Mouse (Mus musculus): ENCODE results near the gene Ddn. TPM values are rescaled to one million over a fixed set of nuclear protein-coding genes. Genes with fewer than 3 reads are reported as not detected.

The Ddn gene
- polyA plus RNA-seq (2015; fragmentation: Nextera tagmentation; extraction: Ambion mirVana), result 2.9 and 3.2 TPM in 2 replicates

DNA sequence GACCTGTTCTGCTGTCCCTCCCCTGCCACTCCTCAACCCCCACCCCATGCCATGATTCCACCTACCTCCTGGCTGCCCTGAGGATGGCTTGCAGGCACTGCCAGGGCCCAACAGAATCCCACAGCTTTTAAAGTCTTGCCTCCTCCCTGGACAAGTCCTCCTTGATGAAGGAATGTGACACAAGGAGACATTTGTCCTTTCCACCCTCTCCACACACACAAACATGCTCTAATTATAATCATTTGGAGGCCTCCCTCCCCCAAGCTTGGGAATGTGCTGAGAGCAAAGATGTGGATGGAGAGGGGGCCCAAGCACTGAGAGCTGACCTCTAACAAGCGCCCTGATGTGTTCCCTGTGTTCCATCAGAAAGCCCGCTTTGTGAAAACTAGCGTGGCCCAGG is at the start of gene Ddn:
Ddn (minus strand) TSS at position 101 of the 400 bp plus-strand sequence.
- Histone ChIP-seq H3K9ac (no peak within 1 kb of the TSS), H3K4me2 (peak within 1 kb of the TSS; percentile 92), H3K4me3 (replicated peaks) (peak within 1 kb of the TSS; percentile 46), H3K36me3 (peaks cover 32% of the 10 kb centered on the region), H3K27ac (no peak within 1 kb of the TSS), H3K27me3 (peaks cover 64% of the 10 kb centered on the region), H3K9me3 (replicated peaks) (no peaks in the 10 kb centered on the region), H3K4me1 (peaks cover 48% of the 10 kb centered on the region)
- 42% methylated on average over 3 of the region's 3 CpGs for WGBS
- ATAC-seq (replicated peaks; ENCODE audit: low FRiP score), result no peak

DNA sequence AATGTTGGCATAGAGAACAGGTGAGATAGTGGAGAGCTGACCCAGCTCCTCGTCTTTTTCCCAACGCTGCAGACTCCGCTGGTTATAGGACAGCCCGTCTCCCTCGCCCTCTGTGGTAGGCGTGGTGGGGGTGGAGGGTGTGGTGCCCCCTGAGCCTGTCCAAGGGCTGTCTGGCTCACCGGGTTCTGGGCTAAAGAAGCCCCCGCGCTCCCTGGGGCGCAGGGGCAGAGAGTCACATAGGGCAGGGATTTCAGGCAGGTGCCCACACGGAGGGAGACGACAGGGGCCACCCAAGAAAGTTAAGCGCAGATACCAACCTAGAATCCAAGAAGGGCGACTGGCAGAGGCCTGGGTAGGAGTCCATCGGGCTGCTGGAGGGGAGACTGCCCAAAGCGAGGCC is 44.9 kb upstream of the Ddn start:
- Histone ChIP-seq H3K27ac (no peak overlapping the region), H3K4me2 (no peak overlapping the region), H3K36me3 (peaks cover 100% of the 10 kb centered on the region), H3K4me1 (no peaks in the 10 kb centered on the region), H3K27me3 (no peaks in the 10 kb centered on the region), H3K9ac (no peak overlapping the region), H3K4me3 (replicated peaks) (no peak overlapping the region), H3K9me3 (replicated peaks) (no peaks in the 10 kb centered on the region)
- 93% methylated on average over 16 of the region's 16 CpGs for WGBS
- ATAC-seq (replicated peaks; ENCODE audit: low FRiP score), result no peak

DNA sequence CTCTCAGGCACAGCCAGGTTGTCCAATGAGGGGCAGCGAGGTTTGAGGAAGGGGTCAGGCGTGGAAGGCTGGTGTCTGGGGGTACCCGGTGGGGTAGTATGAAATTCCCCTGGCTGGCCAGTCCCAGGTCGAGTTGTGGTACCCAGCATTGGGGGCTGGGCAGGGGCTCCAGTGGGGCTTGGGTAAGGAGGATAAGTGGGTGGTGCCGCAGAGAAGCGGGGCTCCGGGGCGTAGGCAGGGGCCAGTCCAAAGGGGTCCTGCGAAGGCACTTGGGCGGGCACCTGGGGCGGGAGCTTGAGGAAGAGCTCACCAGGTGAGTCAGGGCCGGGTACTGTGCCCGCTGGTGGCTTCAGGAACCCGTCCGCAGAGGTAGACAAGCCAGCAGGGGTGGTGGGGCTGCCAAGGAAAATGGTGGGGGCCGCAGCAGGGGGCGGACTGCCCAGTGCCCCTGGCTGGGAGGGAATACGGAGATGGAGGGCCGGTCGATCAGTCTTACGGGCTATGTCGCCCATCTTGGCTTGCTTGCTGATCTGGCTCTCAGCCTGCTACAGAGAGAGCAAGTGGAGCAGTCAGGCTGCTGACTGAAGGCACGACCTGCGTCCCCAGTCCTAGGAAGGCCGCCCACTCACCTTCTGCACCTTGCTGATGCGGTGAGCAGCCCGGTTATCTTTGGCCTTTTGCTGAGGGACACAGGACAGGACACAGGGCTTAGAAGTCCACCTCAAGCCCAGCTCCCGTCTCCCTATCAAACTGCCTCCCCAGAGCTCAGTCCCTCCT is 44.1 kb upstream of the Ddn start:
- no peak overlapping the region for H3K27ac ChIP-seq
- H3K36me3 ChIP-seq, result peaks cover 100% of the 10 kb centered on the region
- H3K27me3 ChIP-seq, result no peaks in the 10 kb centered on the region
- no peak; the same call in 1 of the 2 replicates for ATAC-seq (replicated peaks; ENCODE audit: low FRiP score)
- H3K9me3 ChIP-seq (replicated peaks), result no peaks in the 10 kb centered on the region
- WGBS, result 95% methylated on average over 28 of the region's 28 CpGs
- no peak overlapping the region for H3K4me2 ChIP-seq
- no peak overlapping the region for H3K4me3 ChIP-seq (replicated peaks)
- no peaks in the 10 kb centered on the region for H3K4me1 ChIP-seq
- no peak overlapping the region for H3K9ac ChIP-seq

DNA sequence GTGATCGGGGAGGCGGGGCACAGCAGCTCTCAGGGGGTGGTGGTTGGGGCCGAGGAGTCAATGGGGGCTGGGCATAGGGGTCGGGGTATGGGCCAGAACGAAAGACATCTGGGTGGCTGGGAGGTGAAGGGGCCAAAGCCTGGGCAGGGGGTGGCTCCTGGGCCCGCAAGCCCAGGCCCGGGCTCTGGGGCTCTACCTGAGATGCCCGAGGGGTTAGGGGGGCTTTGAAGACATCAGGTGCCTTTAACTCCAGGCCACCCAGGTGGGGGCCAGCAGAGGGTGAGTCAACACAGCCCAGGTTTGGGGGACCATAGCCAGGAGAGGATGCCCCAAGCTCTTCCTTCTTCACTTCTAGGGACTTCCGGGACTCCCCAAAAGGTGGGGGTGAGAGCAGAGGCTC is 43.4 kb upstream of the Ddn start:
- H3K4me2 ChIP-seq, result no peak overlapping the region
- no peak overlapping the region for H3K9ac ChIP-seq
- no peak overlapping the region for H3K27ac ChIP-seq
- no peaks in the 10 kb centered on the region for H3K9me3 ChIP-seq (replicated peaks)
- ATAC-seq (replicated peaks; ENCODE audit: low FRiP score), result peak; percentile 13; the same call in 1 of the 2 replicates
- H3K27me3 ChIP-seq, result no peaks in the 10 kb centered on the region
- peaks cover 100% of the 10 kb centered on the region for H3K36me3 ChIP-seq
- no peak overlapping the region for H3K4me3 ChIP-seq (replicated peaks)
- WGBS, result 88% methylated on average over 9 of the region's 9 CpGs
- H3K4me1 ChIP-seq, result no peaks in the 10 kb centered on the region

DNA sequence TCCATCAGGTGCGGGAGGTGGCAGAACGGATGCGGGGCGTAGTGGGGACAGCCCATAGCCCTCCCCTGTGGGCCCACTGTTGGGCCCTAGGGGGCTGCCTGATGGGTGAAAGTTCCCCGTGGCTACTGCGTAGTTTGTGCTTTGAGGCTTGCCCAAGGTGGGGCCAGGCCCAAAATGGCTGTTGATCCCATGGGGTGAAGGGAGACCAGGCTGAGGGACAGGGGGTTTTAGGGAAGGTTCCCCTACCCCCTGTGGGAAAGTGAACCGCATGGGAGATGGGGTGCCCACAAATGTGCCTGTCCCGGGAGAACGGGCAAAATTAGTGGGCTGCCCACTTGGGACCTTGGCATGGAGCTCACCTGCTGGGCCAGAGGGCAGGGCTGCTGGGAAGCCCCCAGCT is 42.8 kb upstream of the Ddn start:
- no peak overlapping the region for H3K27ac ChIP-seq
- H3K9me3 ChIP-seq (replicated peaks), result no peaks in the 10 kb centered on the region
- H3K4me1 ChIP-seq, result no peaks in the 10 kb centered on the region
- no peaks in the 10 kb centered on the region for H3K27me3 ChIP-seq
- H3K36me3 ChIP-seq, result peaks cover 100% of the 10 kb centered on the region
- H3K4me3 ChIP-seq (replicated peaks), result no peak overlapping the region
- WGBS, result 95% methylated on average over 9 of the region's 9 CpGs
- no peak overlapping the region for H3K4me2 ChIP-seq
- ATAC-seq (replicated peaks; ENCODE audit: low FRiP score), result no peak
- no peak overlapping the region for H3K9ac ChIP-seq

DNA sequence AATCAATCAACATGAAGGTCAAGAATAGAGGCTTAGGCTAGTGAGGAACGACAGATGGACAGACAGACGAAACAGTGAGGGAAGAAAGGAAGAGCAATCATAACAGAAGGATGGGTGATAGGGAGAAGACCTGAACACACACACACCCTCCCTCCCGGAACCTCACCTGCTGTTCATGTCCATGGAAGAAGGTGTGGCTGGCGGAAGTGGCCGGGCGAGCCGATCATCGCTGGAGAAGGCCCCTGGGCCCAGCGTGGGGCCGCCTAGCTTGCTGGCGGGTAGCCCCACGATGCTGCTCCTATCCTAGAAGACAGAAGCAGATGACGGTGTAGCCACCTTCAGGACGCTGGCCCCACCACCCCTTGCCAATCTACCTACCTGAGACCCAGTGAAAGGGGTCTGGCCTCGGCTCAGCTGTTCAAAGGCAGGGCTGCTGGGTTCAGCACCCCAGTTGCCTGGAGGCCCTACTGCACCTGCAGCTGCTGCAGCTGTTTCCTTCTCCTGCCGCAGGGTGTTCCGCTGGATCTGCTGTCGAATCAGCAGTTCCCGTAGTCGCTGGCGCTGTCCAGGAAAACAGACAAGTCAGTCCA is 42.0 kb upstream of the Ddn start:
- 91% methylated on average over 21 of the region's 21 CpGs for WGBS
- no peak overlapping the region for H3K9ac ChIP-seq
- no peak overlapping the region for H3K4me3 ChIP-seq (replicated peaks)
- H3K4me2 ChIP-seq, result no peak overlapping the region
- H3K4me1 ChIP-seq, result no peaks in the 10 kb centered on the region
- no peak overlapping the region for H3K27ac ChIP-seq
- H3K36me3 ChIP-seq, result peaks cover 100% of the 10 kb centered on the region
- ATAC-seq (replicated peaks; ENCODE audit: low FRiP score), result no peak
- H3K9me3 ChIP-seq (replicated peaks), result no peaks in the 10 kb centered on the region
- H3K27me3 ChIP-seq, result no peaks in the 10 kb centered on the region

DNA sequence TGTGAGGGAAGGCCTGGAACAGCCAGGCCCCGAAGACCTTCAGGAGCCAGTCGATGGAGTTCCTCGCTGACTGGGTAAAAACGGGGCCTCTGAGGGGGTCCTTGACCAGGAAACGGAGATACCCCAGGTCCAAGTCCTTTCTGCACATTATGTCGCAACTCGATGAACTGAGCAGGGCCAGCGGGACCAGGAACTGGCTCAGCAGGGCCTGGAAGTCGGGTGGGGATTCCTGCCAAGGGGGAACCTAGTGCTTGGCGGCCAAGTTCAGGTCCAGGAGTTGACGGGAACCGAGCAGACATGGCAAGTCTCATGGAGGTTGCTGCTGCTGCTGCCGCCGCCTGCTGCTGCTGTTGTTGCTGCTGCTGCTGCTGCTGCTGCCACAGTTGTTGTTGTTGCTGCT is 41.4 kb upstream of the Ddn start:
- 93% methylated on average over 14 of the region's 14 CpGs for WGBS
- no peak for ATAC-seq (replicated peaks; ENCODE audit: low FRiP score)

DNA sequence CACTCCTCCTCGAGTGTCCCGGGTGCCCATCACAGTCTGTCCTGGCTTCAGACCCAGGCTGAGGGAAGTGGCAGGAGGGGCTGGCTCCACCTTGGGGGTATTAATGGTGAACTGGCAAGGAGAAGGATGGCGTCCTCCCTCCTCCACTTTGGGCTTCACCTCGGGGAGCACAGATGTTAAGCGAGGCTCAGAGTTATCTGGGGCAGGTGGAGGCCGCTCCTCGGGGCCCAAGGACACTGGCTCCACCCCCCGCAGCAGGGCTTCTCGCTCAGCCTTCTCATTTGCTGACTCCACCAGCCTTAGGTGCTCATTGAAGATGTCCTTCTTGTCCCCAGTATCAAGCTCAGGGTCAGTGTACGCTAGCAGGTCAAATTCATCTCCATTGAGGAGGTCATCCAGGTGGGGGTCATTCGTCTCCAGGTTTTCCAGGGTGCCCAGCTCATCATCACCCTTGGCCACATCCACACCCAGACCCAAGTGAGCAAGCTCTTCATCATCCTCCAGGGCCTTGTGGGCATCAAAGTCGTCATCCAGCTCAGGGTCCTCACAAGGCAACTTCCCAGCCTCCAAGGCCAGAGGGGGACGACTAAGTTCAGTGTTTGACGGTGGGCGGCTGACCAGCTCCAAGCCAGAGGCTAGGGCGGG is 40.8 kb upstream of the Ddn start:
- no peaks in the 10 kb centered on the region for H3K4me1 ChIP-seq
- no peaks in the 10 kb centered on the region for H3K9me3 ChIP-seq (replicated peaks)
- 87% methylated on average over 16 of the region's 16 CpGs for WGBS
- H3K27me3 ChIP-seq, result no peaks in the 10 kb centered on the region
- peaks cover 100% of the 10 kb centered on the region for H3K36me3 ChIP-seq
- no peak overlapping the region for H3K27ac ChIP-seq
- no peak overlapping the region for H3K9ac ChIP-seq
- ATAC-seq (replicated peaks; ENCODE audit: low FRiP score), result no peak
- H3K4me2 ChIP-seq, result no peak overlapping the region
- H3K4me3 ChIP-seq (replicated peaks), result no peak overlapping the region

More for the DNA sequence above, 41.4 kb upstream of the Ddn start:
- Histone ChIP-seq H3K4me3 (replicated peaks) (no peak overlapping the region), H3K4me2 (no peak overlapping the region), H3K27me3 (no peaks in the 10 kb centered on the region), H3K9ac (no peak overlapping the region), H3K4me1 (no peaks in the 10 kb centered on the region), H3K36me3 (peaks cover 100% of the 10 kb centered on the region), H3K9me3 (replicated peaks) (no peaks in the 10 kb centered on the region), H3K27ac (no peak overlapping the region)

DNA sequence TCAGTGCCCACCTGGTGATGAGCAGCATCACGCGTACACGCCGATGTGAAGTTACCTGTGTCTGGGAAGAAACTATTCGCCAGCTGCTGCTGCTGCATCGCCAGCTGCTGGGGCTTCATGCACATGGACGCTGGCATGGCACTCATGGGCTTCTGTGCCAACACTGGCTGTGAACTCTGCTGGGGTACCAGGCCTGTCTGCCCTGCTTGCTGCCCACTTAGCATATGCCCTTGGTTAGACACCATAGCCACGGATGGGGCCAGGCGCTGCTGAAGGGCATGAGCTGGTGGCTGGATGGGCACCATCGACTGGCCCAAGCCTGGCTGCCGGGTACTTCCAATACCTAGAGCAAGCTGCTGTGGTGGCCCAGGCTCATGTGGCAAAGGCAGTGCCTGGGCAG is 39.9 kb upstream of the Ddn start:
- Histone ChIP-seq H3K36me3 (peaks cover 100% of the 10 kb centered on the region), H3K27me3 (no peaks in the 10 kb centered on the region), H3K4me1 (no peaks in the 10 kb centered on the region), H3K4me2 (no peak overlapping the region), H3K9ac (no peak overlapping the region), H3K9me3 (replicated peaks) (no peaks in the 10 kb centered on the region), H3K4me3 (replicated peaks) (no peak overlapping the region), H3K27ac (no peak overlapping the region)
- ATAC-seq (replicated peaks; ENCODE audit: low FRiP score), result no peak
- WGBS, result 96% methylated on average over 11 of the region's 11 CpGs

DNA sequence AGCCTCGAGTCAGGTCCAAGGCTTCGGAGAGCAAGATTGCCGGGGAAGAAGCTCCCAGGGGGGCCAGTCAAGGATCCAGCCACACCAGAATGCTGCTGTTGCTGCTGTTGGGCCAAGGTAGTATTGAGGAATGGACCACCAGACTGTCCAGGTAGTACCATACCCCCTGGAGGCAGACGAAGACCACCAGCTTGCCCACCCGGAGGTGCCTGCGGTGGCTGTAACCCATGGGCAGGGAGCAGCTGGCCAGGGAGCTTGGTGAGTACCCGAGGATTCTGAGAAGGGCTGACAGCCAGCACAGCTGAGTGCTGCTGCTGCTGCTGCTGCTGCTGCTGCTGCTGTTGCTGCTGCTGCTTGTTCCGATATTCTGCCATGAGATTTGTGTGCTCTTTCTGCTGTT is 36.9 kb upstream of the Ddn start:
- H3K4me1 ChIP-seq, result no peaks in the 10 kb centered on the region
- peaks cover 100% of the 10 kb centered on the region for H3K36me3 ChIP-seq
- no peak overlapping the region for H3K27ac ChIP-seq
- no peak for ATAC-seq (replicated peaks; ENCODE audit: low FRiP score)
- H3K9ac ChIP-seq, result no peak overlapping the region
- WGBS, result 88% methylated on average over 8 of the region's 8 CpGs
- no peak overlapping the region for H3K4me3 ChIP-seq (replicated peaks)
- H3K4me2 ChIP-seq, result no peak overlapping the region
- no peaks in the 10 kb centered on the region for H3K27me3 ChIP-seq
- H3K9me3 ChIP-seq (replicated peaks), result no peaks in the 10 kb centered on the region

DNA sequence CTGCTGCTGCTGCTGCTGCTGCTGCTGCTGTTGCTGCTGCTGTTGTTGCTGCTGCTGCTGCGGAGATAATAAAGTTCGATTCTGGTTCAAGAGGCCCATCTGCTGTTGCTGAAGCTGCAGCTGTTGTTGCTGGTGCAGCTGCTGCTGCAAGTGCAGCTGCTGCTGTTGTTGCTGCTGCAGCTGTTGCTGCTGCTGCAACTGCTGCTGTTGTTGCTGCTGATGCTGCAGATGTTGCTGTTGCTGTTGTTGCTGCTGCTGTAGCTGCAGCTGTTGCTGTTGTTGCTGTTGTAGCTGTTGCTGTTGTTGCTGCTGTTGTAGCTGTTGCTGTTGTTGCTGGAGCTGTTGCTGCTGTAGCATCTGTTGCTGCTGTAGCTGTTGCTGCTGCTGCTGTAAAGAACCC is 35.9 kb upstream of the Ddn start:
- no peak overlapping the region for H3K9ac ChIP-seq
- H3K4me1 ChIP-seq, result no peaks in the 10 kb centered on the region
- WGBS, result 91% methylated on average over 2 of the region's 2 CpGs
- peaks cover 100% of the 10 kb centered on the region for H3K36me3 ChIP-seq
- no peaks in the 10 kb centered on the region for H3K9me3 ChIP-seq (replicated peaks)
- no peak for ATAC-seq (replicated peaks; ENCODE audit: low FRiP score)
- no peaks in the 10 kb centered on the region for H3K27me3 ChIP-seq
- no peak overlapping the region for H3K27ac ChIP-seq
- H3K4me2 ChIP-seq, result no peak overlapping the region
- H3K4me3 ChIP-seq (replicated peaks), result no peak overlapping the region

DNA sequence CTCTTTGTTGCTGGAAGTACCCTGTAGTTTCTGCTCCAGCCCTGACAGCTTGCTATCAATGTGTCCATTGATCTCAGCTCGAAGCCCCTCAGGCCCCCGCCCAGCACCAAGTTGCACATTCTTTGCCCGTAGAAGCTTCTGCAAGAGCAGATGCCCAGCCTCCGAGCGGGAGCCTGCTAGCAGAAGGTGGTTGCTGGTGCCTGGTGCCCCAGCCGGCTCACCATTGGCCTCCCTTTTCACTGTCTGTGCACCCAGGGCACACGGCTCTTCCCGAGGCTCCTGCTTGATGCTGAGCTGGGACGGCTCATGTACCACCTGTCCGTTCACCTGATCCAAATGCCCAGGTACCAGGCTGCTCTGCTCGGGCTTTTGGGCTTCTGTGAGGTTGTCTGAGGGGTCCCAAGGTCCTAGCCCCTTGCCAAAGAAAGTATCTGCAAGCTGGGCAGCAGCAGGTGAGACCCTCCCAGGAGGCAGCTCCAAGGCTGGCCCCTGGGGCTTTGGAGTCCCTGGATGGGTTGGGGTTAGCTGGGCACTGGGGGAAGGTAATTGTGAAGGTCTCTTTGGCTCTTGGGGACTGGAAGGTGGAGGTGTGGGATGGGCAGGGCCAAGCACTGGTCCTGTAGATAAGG is 34.4 kb upstream of the Ddn start:
- WGBS, result 93% methylated on average over 11 of the region's 11 CpGs

More for the DNA sequence above, 34.4 kb upstream of the Ddn start:
- Histone ChIP-seq H3K4me1 (no peaks in the 10 kb centered on the region), H3K27ac (no peak overlapping the region), H3K27me3 (no peaks in the 10 kb centered on the region), H3K4me2 (no peak overlapping the region), H3K36me3 (peaks cover 100% of the 10 kb centered on the region), H3K9ac (no peak overlapping the region), H3K9me3 (replicated peaks) (no peaks in the 10 kb centered on the region), H3K4me3 (replicated peaks) (no peak overlapping the region)
- ATAC-seq (replicated peaks; ENCODE audit: low FRiP score), result no peak

Data from kidney, embryonic 15.5 days (tissue).